Mouse (Mus musculus) cortical plate, adult 2 months (tissue): ENCODE data around the gene Ahdc1.

Experiments used
- CTCF ChIP-seq: fragments of 200-500 bp; IDR thresholded peaks from 2 replicates; pipeline ENCODE4 v1.5.1; 2011; ENCODE audit warnings: mild to moderate bottlenecking, control low read depth, low read length; ENCODE audit not compliant: insufficient read depth; ENCODE audit errors: extremely low read depth
- POLR2A ChIP-seq: fragments of 200-500 bp; IDR thresholded peaks from 2 replicates; pipeline ENCODE4 v1.6.1; 2011; ENCODE audit warnings: mild to moderate bottlenecking, low read length, control low read depth; ENCODE audit not compliant: insufficient read depth; ENCODE audit errors: extremely low read depth

DNA sequence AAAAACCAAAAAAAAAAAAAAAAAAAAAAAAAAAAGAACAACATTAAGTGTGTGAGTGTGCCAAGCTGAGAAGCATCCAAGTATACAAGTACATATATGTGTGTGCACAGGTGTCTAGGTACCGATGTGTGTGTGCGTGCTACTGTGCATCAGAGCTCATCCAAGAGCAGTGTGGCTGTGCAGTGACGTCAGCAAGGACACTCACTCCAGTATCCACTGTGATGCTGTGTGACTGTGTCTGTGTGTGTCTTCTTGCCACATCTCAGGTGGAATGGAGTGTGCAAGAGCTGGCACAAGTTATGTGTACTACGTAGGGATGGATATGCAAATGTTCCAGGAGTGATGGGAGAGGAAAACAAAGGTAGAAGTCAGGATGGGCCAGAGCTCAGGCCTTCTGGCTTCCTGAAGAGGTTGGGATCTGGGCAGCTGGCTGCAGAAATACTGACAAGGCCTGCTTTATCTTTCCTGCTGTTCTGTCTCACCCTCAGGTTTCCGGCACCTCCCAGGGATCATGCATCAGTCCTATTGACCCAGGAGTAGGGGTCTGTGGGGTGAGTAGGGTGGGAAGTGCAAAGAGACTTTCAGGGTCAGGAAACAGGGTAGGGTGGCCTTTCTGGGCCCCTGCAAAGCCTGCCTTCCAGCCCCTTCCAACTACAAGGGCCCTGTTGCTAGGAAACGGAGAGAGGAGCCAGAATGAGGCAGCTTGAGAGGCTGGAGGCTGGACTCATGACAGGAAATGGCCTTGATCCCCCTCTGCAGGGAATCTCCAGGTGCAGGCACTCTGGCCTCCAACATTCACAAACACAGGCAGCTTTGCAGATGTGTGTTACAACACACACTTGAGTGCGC lies 27.2 kb upstream of the Ahdc1 start:
- no peak for TF ChIP-seq CTCF
- TF ChIP-seq POLR2A = no peak
